Mouse (Mus musculus): Measurements from ENCODE around the gene Isoc2a. TPM values are rescaled to one million over a fixed set of nuclear protein-coding genes. Genes with fewer than 3 reads are reported as not detected.
A peak's percentile ranks its signal among the peaks of the same experiment; 100 is the strongest.
"Not testable (repeated sequence)": the region's sequence is repeated elsewhere in the genome, so short reads cannot be mapped to it uniquely, and the experiment has no call there.

Isoc2a gene
- polyA plus RNA-seq, 1 experiment from 2014 or later, result 1.2 TPM

DNA sequence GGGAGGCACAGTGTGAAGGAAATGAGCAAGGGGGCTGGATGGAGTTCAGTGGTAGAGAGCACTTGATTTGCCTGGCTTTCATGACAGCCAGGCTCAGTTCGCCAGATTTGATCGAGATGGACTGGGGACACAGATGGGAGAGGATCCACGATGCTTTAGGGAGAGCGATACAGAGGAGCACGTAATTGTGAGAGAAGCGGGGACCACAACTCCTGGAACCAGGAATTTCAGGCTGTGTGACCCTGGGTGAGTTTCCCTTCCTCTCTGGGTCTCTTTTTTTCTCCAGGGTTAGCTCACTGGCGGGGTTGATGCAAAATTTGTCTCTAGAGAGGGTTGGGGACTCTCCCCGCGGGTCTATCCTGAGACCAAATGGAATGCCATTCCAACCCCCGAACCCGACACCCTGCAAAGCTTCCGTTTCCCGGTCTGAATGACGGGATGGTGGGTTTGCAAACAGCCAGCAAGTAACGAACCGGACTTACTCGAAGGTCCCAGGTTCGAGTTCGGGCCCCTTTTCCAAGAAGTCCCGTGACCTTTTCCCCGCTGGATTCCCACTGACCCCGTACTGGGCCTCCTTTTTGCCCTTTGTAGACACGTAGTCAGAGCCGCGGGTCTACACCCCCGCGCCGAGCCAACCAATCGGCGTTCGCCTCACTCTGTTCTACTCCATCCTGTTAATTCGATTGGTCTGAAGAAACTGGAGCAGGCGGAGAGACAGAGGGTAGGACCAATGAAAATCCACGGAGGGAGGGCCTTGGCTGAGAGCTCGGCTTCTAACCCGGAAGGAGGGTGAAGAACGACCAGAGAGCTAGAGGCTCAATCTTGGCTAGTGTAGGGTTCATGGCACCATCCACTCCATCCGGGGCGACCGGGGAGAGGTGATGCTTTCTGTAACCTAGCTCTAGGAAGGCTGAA lies 11.1 kb upstream of the Isoc2a start:
- ATAC-seq (replicated peaks; ENCODE audit: low FRiP score), result peak; percentile 100
- 5% methylated on average over 40 of the region's 40 CpGs for WGBS
- H3K4me1 ChIP-seq, result peaks cover 19% of the 10 kb centered on the region

DNA sequence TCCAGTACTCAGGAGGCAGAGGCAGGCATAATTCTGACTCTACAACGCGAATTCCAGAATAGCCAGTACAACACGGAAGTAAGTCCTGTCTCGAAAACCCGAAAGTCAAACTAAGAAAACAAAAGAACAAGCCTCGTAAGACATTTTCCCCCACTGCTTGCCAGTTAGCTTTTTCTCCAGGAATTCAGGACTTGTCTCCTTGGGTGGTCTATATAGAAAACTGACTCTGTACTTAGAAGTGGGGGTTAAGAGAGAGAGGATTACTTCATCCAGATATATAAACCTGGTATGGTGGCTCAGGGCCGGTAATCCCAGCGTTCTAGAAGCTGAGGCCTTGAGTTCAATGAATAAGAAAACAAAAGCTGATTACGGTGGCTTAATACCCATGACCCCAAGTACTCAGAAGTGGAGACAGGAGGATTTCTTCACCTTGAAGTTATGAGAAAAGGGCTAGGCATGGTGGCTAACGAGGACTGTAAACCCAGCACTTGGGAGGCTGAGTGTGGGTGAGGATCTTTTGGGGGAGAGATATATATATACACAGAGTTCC lies 10.2 kb upstream of the Isoc2a start:
- peak overlapping the region; percentile 74 for H3K4me2 ChIP-seq
- H3K4me3 ChIP-seq (replicated peaks), result peak overlapping the region; percentile 66
- no peak; the same call in 1 of the 2 replicates for ATAC-seq (replicated peaks; ENCODE audit: low FRiP score)
- peak overlapping the region; percentile 79 for H3K27ac ChIP-seq
- peaks cover 19% of the 10 kb centered on the region for H3K4me1 ChIP-seq
- H3K36me3 ChIP-seq, result no peaks in the 10 kb centered on the region
- peak overlapping the region; percentile 52 for H3K9ac ChIP-seq
- H3K9me3 ChIP-seq (replicated peaks), result no peaks in the 10 kb centered on the region
- H3K27me3 ChIP-seq, result no peaks in the 10 kb centered on the region
- WGBS, result 51% methylated on average over 10 of the region's 10 CpGs

More for the DNA sequence above, 11.1 kb upstream of the Isoc2a start:
- H3K4me2 ChIP-seq, result peak overlapping the region; percentile 74
- H3K4me3 ChIP-seq (replicated peaks), result peak overlapping the region; percentile 66
- H3K9me3 ChIP-seq (replicated peaks), result no peaks in the 10 kb centered on the region
- H3K27ac ChIP-seq, result peak overlapping the region; percentile 79
- H3K9ac ChIP-seq, result peak overlapping the region; percentile 56
- H3K27me3 ChIP-seq, result no peaks in the 10 kb centered on the region
- H3K36me3 ChIP-seq, result no peaks in the 10 kb centered on the region

DNA sequence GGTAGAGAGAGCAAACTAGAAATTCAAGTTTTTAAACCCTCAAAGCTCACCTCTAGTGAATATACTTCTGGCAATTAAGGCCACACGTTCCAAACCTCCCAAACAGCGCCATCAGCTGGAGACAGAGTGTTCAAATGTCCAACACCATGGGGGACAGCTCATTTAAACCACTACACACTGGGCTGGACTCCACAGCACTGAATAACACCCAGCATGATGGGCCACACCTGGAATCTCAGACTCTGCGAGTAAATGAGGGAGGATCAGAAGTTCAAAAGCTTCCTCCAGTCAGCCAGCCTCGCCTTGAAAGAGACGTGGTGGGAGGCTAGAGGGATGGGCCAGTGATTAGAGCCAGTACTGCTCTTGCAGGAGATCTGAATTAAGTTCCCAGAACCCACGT lies 6.8 kb upstream of the Isoc2a start, which contains the start of gene Isoc2b:
Gene Isoc2b, minus strand, starts transcription at position 126 of the 400 bp plus-strand sequence.
- Histone ChIP-seq H3K4me2 (no peak within 1 kb of the TSS), H3K9me3 (replicated peaks) (no peaks in the 10 kb centered on the region), H3K4me3 (replicated peaks) (no peak within 1 kb of the TSS), H3K36me3 (no peaks in the 10 kb centered on the region), H3K27ac (no peak within 1 kb of the TSS), H3K9ac (no peak within 1 kb of the TSS), H3K27me3 (no peaks in the 10 kb centered on the region), H3K4me1 (peaks cover 16% of the 10 kb centered on the region)
- ATAC-seq (replicated peaks; ENCODE audit: low FRiP score), result no peak
- WGBS, result 48% methylated on average over 6 of the region's 6 CpGs

DNA sequence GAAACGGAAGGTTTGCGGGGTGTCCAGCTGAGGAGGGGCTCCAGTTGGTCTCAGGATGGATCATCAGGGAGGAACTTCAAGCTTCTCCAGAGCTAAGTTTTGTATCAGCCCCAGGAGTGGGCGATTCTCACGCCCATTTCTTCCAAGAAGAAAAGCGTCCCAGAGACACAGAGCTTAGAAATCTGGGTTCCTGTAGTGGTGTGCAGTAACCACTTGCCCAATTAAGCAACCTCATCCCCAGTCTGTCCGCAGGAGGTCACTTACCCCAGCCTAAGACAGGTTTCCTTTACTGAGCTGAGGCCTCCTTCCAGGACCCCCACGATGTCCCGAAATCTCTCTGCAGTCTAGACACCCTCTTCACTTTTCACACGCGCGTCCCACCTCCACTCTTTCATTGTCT lies 273 bp downstream of the Isoc2a start:
- Histone ChIP-seq H3K4me3 (replicated peaks) (peak overlapping the region; percentile 62), H3K4me1 (peaks cover 19% of the 10 kb centered on the region), H3K9ac (peak overlapping the region; percentile 61), H3K27me3 (no peaks in the 10 kb centered on the region), H3K4me2 (peak overlapping the region; percentile 91), H3K36me3 (no peaks in the 10 kb centered on the region), H3K27ac (0 out of 2 replicates have a peak overlapping the region, but pooled peaks have one; percentile 58), H3K9me3 (replicated peaks) (no peaks in the 10 kb centered on the region)
- peak; percentile 38 for ATAC-seq (replicated peaks; ENCODE audit: low FRiP score)
- WGBS, result 6% methylated on average over 11 of the region's 11 CpGs

DNA sequence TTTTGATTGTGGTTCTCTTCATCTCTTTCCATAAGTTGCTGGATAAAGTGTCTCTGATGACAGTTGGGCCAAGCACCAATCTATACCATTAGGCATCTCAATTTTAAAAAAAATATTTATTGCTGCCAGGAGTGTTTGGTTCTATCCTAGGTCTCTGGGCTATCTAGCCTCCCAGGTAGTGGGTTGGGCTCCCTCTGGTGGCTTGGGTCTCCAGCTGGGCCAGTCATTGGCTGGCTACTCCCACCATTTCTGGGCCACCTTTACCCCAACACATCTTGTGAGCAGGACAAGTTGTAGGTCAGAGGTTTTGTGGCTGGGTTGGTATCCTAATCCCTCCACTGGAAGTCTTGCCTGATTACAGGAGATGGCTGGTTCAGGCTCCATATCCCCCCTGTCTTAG lies 1.2 kb downstream of the Isoc2a start:
- Histone ChIP-seq H3K4me2 (no peak overlapping the region), H3K27me3 (no peaks in the 10 kb centered on the region), H3K9ac (no peak overlapping the region), H3K4me3 (replicated peaks) (no peak overlapping the region), H3K9me3 (replicated peaks) (no peaks in the 10 kb centered on the region), H3K4me1 (peaks cover 19% of the 10 kb centered on the region), H3K36me3 (no peaks in the 10 kb centered on the region), H3K27ac (no peak overlapping the region)
- no peak for ATAC-seq (replicated peaks; ENCODE audit: low FRiP score)

DNA sequence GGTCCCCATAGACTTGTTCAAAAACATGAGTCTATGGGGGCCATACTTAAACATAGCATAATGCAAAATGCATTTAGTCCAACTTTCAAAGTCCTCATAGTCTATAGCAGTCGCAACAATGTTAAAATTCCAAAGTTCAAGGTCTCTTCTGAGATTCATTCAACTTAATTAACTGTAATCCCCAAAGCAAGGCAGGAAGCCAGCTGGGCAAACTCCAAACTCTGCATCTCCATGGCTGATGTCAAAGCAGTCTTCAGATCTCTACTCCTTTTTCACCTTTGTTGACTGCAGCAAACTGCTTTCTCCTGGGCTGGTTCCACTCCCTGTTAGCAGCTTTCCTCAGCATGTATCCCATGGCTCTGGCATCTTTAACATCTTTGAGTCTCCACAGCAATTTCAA lies 2.1 kb downstream of the Isoc2a start:
- H3K4me2 ChIP-seq; H3K9me3 ChIP-seq (replicated peaks); H3K27me3 ChIP-seq; ATAC-seq (replicated peaks; ENCODE audit: low FRiP score); H3K4me3 ChIP-seq (replicated peaks); H3K36me3 ChIP-seq; H3K9ac ChIP-seq; H3K27ac ChIP-seq: not testable (repeated sequence)
- WGBS, result 85% methylated on average over 1 of the region's 1 CpGs
- peaks cover 19% of the 10 kb centered on the region for H3K4me1 ChIP-seq

DNA sequence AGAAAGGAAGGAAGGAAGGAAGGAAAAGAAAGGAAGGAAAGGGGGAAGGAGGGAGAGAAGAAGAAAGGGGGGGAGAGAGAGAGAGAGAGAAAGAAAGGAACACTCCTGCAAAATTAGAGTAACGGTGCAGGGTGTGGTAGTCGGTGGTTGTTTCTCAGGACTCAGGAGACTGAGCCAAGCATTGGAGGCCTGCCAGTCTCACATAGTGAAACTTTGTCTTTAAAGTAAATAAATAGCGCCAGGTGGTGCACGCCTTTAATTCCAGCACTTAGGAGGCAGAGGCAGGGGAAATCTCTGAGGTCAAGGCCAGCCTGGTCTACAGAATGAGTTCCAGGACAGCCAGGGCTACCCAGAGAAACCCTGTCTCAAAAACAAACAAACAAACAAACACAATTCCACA lies 9.7 kb downstream of the Isoc2a start:
- H3K27me3 ChIP-seq, result no peaks in the 10 kb centered on the region
- H3K36me3 ChIP-seq, result no peaks in the 10 kb centered on the region
- ATAC-seq (replicated peaks; ENCODE audit: low FRiP score), result no peak
- 63% methylated on average over 4 of the region's 4 CpGs for WGBS
- no peak overlapping the region for H3K4me2 ChIP-seq
- no peaks in the 10 kb centered on the region; the same call in 1 of the 2 replicates for H3K9me3 ChIP-seq (replicated peaks)
- no peaks in the 10 kb centered on the region for H3K4me1 ChIP-seq
- no peak overlapping the region for H3K4me3 ChIP-seq (replicated peaks)
- no peak overlapping the region for H3K9ac ChIP-seq
- no peak overlapping the region for H3K27ac ChIP-seq

DNA sequence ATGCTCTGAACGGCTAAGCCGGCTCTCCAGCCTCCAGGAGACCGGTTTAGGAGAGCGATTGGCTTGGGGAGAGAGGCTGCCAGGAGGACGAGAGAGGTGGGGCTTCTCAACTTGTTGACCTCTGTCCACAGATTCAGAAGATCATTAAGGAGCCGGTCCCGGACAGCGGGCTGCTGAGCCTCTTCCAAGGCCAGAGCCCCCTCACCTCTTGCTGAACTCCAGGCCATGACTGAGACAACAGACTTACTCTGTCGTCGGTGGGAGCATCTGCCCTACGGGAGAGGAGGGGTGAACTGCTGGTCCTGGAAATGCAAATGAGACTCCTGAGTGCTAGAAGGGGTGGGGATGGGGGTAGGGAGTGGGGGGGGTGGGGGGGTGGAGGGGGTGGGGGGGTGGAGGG lies 18.2 kb downstream of the Isoc2a start:
- no peak overlapping the region for H3K4me3 ChIP-seq (replicated peaks)
- no peak overlapping the region for H3K4me2 ChIP-seq
- no peak overlapping the region for H3K9ac ChIP-seq
- 54% methylated on average over 11 of the region's 11 CpGs for WGBS
- 0 out of 2 replicates have a peak, but pooled peaks cover 3% of the 10 kb centered on the region for H3K36me3 ChIP-seq
- H3K4me1 ChIP-seq, result peaks cover 13% of the 10 kb centered on the region
- no peak for ATAC-seq (replicated peaks; ENCODE audit: low FRiP score)
- no peaks in the 10 kb centered on the region for H3K9me3 ChIP-seq (replicated peaks)
- H3K27me3 ChIP-seq, result no peaks in the 10 kb centered on the region
- no peak overlapping the region for H3K27ac ChIP-seq

DNA sequence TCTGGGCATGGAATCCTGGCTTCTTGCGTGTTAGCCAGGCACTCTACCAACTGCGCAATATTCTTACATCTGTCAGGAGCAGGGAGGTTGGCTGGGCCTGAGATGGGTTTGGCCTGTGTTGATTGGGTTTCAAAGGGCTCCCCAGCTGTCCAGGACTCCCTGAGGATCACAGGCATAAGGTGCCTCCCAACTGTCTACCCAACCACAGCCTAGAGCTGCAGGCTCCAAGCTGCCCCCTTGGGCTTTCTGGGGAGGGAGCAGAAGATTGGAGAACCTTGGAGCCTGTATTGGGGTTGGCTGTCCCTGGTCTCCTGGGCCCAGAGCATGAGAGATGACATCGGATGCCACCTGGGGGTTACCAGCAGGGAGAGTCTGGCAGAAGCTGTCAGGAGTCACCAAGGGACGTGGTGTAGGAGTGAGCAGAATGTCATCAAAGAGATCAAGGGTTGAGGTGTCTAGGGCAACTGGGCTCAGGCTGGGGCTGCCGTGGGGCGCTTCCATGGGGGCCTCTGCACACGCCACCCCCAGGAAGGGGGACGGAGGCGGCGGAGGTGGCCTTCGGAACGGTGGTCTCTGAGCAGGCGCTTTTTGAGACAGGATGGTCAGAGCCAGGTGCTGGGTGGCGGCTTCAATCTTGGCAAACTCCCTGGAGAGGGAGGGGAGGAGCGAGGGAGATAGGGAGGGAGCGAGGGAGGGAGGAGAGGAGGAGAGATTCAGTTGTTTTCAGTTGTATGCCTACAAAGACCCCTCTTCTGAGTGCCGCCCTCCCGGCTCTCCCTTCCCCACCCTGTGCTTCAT lies 22.1 kb downstream of the Isoc2a start:
- WGBS, result 17% methylated on average over 17 of the region's 18 CpGs
- peak overlapping the region; percentile 17; the same call in 1 of the 2 replicates for H3K9ac ChIP-seq
- H3K9me3 ChIP-seq (replicated peaks), result peaks cover 3% of the 10 kb centered on the region; the same call in 1 of the 2 replicates

DNA sequence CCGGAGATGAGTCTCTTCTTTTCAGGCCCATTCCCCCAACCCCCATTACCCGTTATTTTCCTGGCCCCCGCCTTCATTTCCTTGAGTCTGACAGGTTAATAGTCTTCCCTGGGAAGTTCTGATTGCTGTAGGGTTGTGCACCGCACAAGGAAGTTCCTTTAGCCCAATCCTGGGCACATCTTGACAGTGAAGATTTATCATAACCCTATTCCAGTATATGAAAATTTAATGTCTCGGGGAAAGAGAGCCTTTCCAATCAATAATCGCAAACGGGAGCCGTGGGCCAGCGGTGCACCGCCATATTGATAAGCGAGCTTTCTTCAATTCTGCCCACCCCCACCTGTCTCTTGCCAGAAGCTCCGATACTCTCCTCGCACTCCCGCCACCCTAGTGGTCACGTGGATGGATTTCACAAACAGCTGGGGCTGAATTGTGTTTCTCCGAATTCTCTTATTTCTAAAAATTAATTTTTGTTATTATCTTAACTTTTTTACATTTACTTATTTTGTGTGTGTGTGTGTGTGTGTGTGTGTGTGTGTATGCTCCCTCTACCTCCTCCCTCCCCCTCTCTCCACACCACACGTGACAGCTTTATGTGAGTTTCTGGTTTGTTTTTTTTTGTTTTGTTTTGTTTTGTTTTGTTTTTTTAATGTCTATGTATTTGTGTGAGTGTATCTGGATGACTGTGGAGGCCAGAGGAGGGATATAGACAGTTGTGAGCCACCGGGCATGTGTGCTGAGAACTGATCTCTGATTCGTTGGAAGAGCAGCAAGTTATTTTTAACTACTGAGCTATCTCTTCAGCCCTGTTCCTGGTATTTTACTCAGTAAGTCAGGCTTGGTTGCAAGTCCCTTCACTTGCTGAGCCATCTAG lies 22.9 kb downstream of the Isoc2a start:
- ATAC-seq (replicated peaks; ENCODE audit: low FRiP score), result peak; percentile 13; the same call in 1 of the 2 replicates
- Histone ChIP-seq H3K9ac (peak overlapping the region; percentile 17; the same call in 1 of the 2 replicates), H3K9me3 (replicated peaks) (peaks cover 3% of the 10 kb centered on the region; the same call in 1 of the 2 replicates), H3K27ac (no peak overlapping the region), H3K4me3 (replicated peaks) (peak overlapping the region; percentile 35), H3K27me3 (no peaks in the 10 kb centered on the region), H3K36me3 (no peaks in the 10 kb centered on the region), H3K4me1 (peaks cover 18% of the 10 kb centered on the region), H3K4me2 (peak overlapping the region; percentile 63)
- WGBS, result 4% methylated on average over 19 of the region's 19 CpGs

More for the DNA sequence above, 22.1 kb downstream of the Isoc2a start:
- Histone ChIP-seq H3K27me3 (no peaks in the 10 kb centered on the region), H3K4me2 (peak overlapping the region; percentile 63), H3K4me1 (peaks cover 18% of the 10 kb centered on the region), H3K4me3 (replicated peaks) (peak overlapping the region; percentile 35), H3K27ac (no peak overlapping the region), H3K36me3 (0 out of 2 replicates have a peak, but pooled peaks cover 3% of the 10 kb centered on the region)
- ATAC-seq (replicated peaks; ENCODE audit: low FRiP score), result peak; percentile 50

DNA sequence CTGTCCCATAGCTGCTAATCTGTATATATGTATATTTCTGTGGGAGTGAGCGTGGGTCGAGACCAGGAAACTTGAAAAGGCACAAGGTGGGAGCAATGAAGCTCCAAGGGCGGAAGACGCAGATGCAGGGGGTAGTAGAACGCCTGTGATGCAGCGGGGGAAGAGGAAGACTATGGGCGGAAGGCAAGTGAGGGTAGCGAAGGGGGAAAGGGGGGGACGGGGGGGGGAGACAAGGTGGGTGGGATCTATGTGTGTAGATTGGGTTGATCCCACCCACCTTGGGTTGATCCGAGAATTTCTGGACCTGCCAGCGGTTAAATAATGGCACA lies 23.5 kb downstream of the Isoc2a start:
- ATAC-seq (replicated peaks; ENCODE audit: low FRiP score), result no peak
- no peaks in the 10 kb centered on the region for H3K27me3 ChIP-seq
- H3K4me1 ChIP-seq, result peaks cover 18% of the 10 kb centered on the region
- no peak overlapping the region for H3K9ac ChIP-seq
- H3K36me3 ChIP-seq, result no peaks in the 10 kb centered on the region
- H3K9me3 ChIP-seq (replicated peaks), result peaks cover 3% of the 10 kb centered on the region; the same call in 1 of the 2 replicates
- H3K4me2 ChIP-seq, result peak overlapping the region; percentile 63
- peak overlapping the region; percentile 35 for H3K4me3 ChIP-seq (replicated peaks)
- no peak overlapping the region for H3K27ac ChIP-seq
- WGBS, result 34% methylated on average over 11 of the region's 11 CpGs

All from kidney, embryonic 15.5 days (tissue).